Mouse (Mus musculus) kidney, adult 11 months (tissue): ENCODE measurements around the gene Polm.

ENCODE experiments used
- DNase-seq: peaks from one replicate; pipeline ENCODE4 v3.0.0; 2022

Polm gene

GRCm38 (mm10) chr11:5837251-5838246, at the start of gene Polm:
TSS of gene Polm (minus strand) at chr11:5838016.
- peak; percentile 96 for DNase-seq

- no peak for DNase-seq
Measured at GRCm38 (mm10) chr11:5887250-5887649, 49.4 kb upstream of the Polm start.

GRCm38 (mm10) chr11:5886187-5886586, 48.4 kb upstream of the Polm start:
- DNase-seq, result no peak

GRCm38 (mm10) chr11:5882518-5882917, 44.7 kb upstream of the Polm start:
- no peak for DNase-seq

GRCm38 (mm10) chr11:5879905-5880304, 42.1 kb upstream of the Polm start:
- peak; percentile 38 for DNase-seq

DNA sequence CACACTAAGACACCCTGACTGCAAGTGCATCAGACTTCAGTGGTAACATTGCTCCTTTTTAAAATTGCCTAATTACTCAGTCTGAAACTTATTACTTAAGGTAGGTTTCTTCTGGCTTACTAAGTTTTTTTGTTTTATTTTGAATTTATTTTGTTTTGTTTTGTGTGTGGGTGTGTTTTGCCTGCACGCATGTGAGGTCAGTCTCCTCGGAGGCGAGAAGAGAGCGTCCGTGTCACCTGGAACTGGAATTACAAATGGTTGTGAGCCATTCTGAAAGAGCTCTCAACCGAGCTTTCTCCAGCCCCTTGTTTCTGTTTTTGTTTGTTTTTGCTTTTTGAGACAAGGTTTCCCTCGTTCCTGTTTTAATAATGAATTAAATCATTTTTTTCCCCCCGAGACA, 40.8 kb upstream of the Polm start:
- DNase-seq, result no peak

DNA sequence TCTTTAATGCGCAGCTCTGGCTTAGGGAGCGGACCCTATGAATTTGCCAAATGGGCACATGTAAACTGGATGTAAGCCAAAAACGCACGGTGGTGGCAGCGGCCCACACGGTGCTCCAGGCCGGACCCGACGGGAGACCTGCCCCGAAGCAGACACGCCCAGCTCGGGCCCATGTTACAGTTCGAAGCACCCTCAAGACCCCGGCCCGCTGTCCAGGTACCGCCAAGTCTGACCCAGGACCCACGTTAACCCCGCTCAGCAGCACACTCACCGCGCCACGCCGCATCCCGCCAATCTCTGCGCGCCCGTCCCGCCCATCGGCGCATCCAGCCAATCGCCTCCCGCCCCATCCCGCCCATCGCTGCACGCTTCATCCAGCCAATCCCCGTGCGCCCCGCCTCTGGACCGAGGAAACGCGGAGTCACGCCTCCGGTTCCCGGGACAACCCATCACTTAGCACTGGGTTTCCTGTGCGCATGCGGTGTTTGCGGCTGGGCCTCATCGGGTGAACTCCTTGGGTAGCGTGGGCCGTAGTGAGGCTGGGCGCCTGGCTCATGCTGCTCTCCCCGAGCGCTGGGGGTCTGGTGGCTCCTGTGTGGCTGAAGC, 40.2 kb upstream of the Polm start, which contains the start of gene Pold2:
TSS of gene Pold2 (minus strand) at position 372 of the 606 bp plus-strand sequence.
- peak; percentile 97 for DNase-seq

DNA sequence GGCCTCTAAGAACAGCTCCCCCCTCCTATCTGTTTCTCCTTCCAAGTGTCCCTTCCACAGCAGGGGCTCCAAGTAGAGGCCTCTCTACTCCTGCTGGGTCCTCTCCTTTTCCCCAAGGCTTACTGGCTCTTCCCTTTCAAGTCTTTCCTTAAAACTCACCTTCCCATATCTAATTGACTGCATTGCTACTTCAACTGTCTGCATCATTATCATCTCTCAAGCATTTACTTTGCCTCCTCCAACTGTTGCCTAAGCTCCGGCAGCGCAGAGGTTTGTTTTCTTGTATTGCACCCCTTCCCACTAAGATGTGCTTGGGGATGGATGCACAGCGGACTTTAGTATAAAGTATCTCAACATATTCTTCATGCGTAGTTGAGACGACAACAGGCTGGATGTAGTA, 39.6 kb upstream of the Polm start:
- DNase-seq, result no peak

GRCm38 (mm10) chr11:5873192-5873591, 35.4 kb upstream of the Polm start:
- DNase-seq, result no peak

- DNase-seq, result no peak
Measured at GRCm38 (mm10) chr11:5872707-5873106, 34.9 kb upstream of the Polm start.

GRCm38 (mm10) chr11:5870069-5870468, 32.3 kb upstream of the Polm start:
- no peak for DNase-seq

DNA sequence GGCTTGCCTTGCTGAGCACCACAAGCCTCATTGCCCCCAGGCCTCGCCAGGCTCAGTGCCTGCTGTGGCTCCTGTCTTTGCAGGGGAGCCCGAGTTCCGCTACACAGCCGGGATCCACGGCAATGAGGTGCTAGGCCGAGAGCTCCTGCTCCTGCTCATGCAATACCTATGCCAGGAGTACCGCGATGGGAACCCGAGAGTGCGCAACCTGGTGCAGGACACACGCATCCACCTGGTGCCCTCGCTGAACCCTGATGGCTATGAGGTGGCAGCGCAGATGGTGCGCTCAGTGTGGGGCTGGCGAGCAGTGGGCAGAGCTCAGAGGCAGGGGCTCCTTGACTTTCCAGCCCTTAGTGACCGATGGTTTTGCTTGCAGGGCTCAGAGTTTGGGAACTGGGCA, 31.5 kb upstream of the Polm start:
- no peak for DNase-seq

- peak; percentile 65 for DNase-seq
Measured at GRCm38 (mm10) chr11:5868324-5868723, 30.5 kb upstream of the Polm start.

- DNase-seq, result no peak
Measured at GRCm38 (mm10) chr11:5867196-5867595, 29.4 kb upstream of the Polm start.

DNA sequence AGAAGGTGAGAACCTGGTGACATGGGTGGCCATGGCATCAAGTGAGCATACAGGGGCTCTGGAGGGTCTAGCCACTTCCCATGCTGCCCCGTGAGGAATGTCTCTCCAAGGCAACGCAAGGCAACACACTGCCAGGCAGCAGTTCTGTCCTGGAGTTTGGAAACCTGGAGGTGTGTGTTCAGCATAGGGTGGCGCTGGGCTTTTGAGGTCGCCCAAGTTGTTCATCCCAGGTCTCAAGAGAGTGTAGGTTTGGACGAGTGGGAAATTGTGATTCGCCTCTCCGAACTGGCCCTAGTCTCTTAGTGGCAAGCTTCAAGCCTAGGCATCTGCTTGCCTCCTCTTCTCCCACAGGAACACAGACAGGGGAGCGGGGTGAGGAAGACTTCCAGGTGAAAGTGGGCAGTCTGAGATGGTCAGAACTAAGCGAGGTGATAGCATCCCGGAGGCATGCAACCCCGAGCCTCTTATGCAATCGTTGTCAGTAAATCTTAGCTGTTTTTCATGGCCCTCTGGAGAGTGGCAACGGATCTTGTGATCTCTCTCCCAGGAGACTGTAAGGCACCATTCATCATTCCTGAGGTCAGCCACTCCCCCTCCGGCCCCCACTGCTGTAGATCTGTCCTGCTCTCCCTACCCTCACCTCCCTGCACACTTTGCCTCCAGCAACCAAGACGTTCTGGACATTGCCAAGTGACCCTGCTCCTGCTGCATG, 24.7 kb upstream of the Polm start:
- DNase-seq, result peak; percentile 82

- DNase-seq, result peak; percentile 44
Measured at GRCm38 (mm10) chr11:5861678-5862393, 24.0 kb upstream of the Polm start, which contains the start of gene Aebp1. TSS of gene Aebp1 (plus strand) at chr11:5861947.

GRCm38 (mm10) chr11:5860639-5861038, 22.8 kb upstream of the Polm start:
- no peak for DNase-seq

GRCm38 (mm10) chr11:5859883-5860550, 22.2 kb upstream of the Polm start:
- DNase-seq, result no peak

- no peak for DNase-seq
Measured at GRCm38 (mm10) chr11:5858723-5859122, 20.9 kb upstream of the Polm start.

DNA sequence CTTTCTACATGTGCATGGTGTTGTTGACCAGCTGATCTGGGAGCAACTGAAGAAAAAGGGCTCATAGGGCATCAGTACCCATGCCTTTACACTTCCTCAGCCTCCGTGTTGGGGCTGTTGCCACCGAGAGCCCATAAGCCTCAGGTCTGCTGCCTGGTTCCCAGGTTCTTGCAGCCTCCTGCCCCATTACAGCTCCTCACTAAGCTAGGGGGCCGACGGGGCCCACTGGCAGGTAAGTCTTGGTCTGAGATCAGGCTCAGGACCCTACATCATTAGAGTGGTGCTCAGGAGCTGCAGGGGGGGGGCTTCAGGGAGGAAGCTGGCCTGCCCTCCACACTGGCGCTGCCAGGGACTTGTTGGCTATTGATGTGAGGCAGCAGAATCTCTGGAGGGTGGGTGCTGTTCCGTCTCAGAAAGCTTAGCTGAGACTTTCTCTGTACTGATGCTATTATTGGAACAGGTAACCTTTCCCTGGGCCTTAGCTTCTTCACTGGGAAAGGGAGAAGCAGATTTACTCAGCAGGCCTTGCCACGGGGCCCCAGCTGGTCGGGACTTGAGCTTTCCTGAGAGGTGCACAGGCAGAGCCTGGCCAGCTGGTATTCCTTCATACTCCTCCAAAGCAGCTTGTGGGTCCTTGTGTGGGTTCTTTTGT, 18.8 kb upstream of the Polm start:
- DNase-seq, result no peak

GRCm38 (mm10) chr11:5855902-5856301, 18.1 kb upstream of the Polm start:
- no peak for DNase-seq

DNA sequence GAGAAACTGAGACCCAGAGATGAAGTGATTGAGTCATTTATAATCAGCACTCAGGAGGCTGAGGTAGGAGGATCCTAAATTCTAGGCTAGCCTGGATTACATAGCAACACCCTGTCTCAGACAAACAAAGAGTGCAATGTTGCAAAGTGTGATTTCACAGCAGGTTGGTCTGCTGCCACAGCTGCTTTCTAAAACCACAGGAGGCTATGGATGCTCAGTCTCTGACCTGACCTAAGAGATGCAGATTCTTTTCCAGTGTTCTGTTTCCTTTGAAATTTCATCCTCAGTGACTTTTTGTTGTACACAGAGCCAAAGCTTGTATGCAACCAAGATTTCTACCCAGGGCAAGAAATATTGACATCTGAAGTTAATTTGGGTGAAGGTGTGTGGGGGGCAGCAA, 17.7 kb upstream of the Polm start:
- DNase-seq, result no peak
